Mouse (Mus musculus): ENCODE results near the gene Rin2. TPM values are rescaled to one million over a fixed set of nuclear protein-coding genes. Genes with fewer than 3 reads are reported as not detected.
A peak's percentile ranks its signal among the peaks of the same experiment; 100 is the strongest.

The Rin2 gene
- polyA plus RNA-seq, 1 experiment from 2014 or later = 16.0 TPM

GRCm38 (mm10) chr2:145874879-145875482, 200.0 kb downstream of the Rin2 start:
- Histone ChIP-seq H3K27me3 (ENCODE audit: insufficient read depth, poor library complexity, severe bottlenecking) (no peaks in the 10 kb centered on the region), H3K4me1 (replicated peaks) (no peaks in the 10 kb centered on the region), H3K36me3 (peaks cover 11% of the 10 kb centered on the region), H3K27ac (no peak overlapping the region), H3K9me3 (no peaks in the 10 kb centered on the region), H3K4me3 (no peak overlapping the region)
- WGBS = 76% methylated on average over 3 of the region's 3 CpGs
- no peak for DNase-seq (ENCODE audit: low spot score)

- H3K36me3 ChIP-seq = peaks cover 19% of the 10 kb centered on the region
- no peak overlapping the region for H3K4me3 ChIP-seq
- H3K27me3 ChIP-seq (ENCODE audit: insufficient read depth, poor library complexity, severe bottlenecking) = no peaks in the 10 kb centered on the region
- WGBS = 92% methylated on average over 3 of the region's 3 CpGs
- H3K27ac ChIP-seq = no peak overlapping the region
- no peak for DNase-seq (ENCODE audit: low spot score)
- 0 out of 2 replicates have a peak, but pooled peaks cover 7% of the 10 kb centered on the region for H3K4me1 ChIP-seq (replicated peaks)
- 0 out of 2 replicates have a peak, but pooled peaks cover 7% of the 10 kb centered on the region for H3K9me3 ChIP-seq
These were observed 202.2 kb downstream of the Rin2 start for GRCm38 (mm10) chr2:145877191-145877590.

- Histone ChIP-seq H3K9me3 (0 out of 2 replicates have a peak, but pooled peaks cover 7% of the 10 kb centered on the region), H3K27ac (0 out of 2 replicates have a peak overlapping the region, but pooled peaks have one; percentile 12), H3K4me3 (no peak overlapping the region), H3K4me1 (replicated peaks) (peaks cover 26% of the 10 kb centered on the region), H3K27me3 (ENCODE audit: insufficient read depth, poor library complexity, severe bottlenecking) (no peaks in the 10 kb centered on the region), H3K36me3 (peaks cover 24% of the 10 kb centered on the region)
- peak; percentile 34 for DNase-seq (ENCODE audit: low spot score)
- WGBS = 65% methylated on average over 11 of the region's 11 CpGs
These were observed 206.1 kb downstream of the Rin2 start for GRCm38 (mm10) chr2:145880887-145881747.

GRCm38 (mm10) chr2:145881932-145882331, 206.9 kb downstream of the Rin2 start:
- 0 out of 2 replicates have a peak, but pooled peaks cover 7% of the 10 kb centered on the region for H3K9me3 ChIP-seq
- H3K36me3 ChIP-seq = peaks cover 24% of the 10 kb centered on the region
- H3K27ac ChIP-seq = peak overlapping the region; percentile 23; the same call in 1 of the 2 replicates
- H3K4me3 ChIP-seq = no peak overlapping the region
- no peaks in the 10 kb centered on the region for H3K27me3 ChIP-seq (ENCODE audit: insufficient read depth, poor library complexity, severe bottlenecking)
- WGBS = 85% methylated on average over 5 of the region's 5 CpGs
- peaks cover 26% of the 10 kb centered on the region for H3K4me1 ChIP-seq (replicated peaks)
- no peak for DNase-seq (ENCODE audit: low spot score)

- whole genome bisulfite sequencing = 29% methylated on average over 2 of the region's 2 CpGs
- Histone ChIP-seq H3K27me3 (ENCODE audit: insufficient read depth, poor library complexity, severe bottlenecking) (no peaks in the 10 kb centered on the region), H3K36me3 (peaks cover 24% of the 10 kb centered on the region), H3K4me3 (no peak overlapping the region), H3K27ac (no peak overlapping the region), H3K4me1 (replicated peaks) (peaks cover 26% of the 10 kb centered on the region), H3K9me3 (0 out of 2 replicates have a peak, but pooled peaks cover 7% of the 10 kb centered on the region)
- DNase-seq (ENCODE audit: low spot score) = no peak
These were observed 207.4 kb downstream of the Rin2 start for GRCm38 (mm10) chr2:145882398-145882797.

- H3K27ac ChIP-seq = peak overlapping the region; percentile 85
These were observed 209.3 kb downstream of the Rin2 start for GRCm38 (mm10) chr2:145884036-145884912.

GRCm38 (mm10) chr2:145884913-145885785, 210.1 kb downstream of the Rin2 start:
- no peak for DNase-seq (ENCODE audit: low spot score)
- Histone ChIP-seq H3K9me3 (0 out of 2 replicates have a peak, but pooled peaks cover 5% of the 10 kb centered on the region), H3K4me1 (replicated peaks) (peaks cover 33% of the 10 kb centered on the region), H3K4me3 (no peak overlapping the region), H3K27me3 (ENCODE audit: insufficient read depth, poor library complexity, severe bottlenecking) (no peaks in the 10 kb centered on the region), H3K27ac (peak overlapping the region; percentile 85), H3K36me3 (peaks cover 11% of the 10 kb centered on the region)
- WGBS = 72% methylated on average over 14 of the region's 14 CpGs

More at GRCm38 (mm10) chr2:145884036-145884912, 209.3 kb downstream of the Rin2 start:
- Histone ChIP-seq H3K4me3 (no peak overlapping the region), H3K9me3 (0 out of 2 replicates have a peak, but pooled peaks cover 7% of the 10 kb centered on the region), H3K4me1 (replicated peaks) (peaks cover 33% of the 10 kb centered on the region), H3K27me3 (ENCODE audit: insufficient read depth, poor library complexity, severe bottlenecking) (no peaks in the 10 kb centered on the region), H3K36me3 (peaks cover 17% of the 10 kb centered on the region)
- DNase-seq (ENCODE audit: low spot score) = peak; percentile 25
- 38% methylated on average over 17 of the region's 17 CpGs for WGBS

GRCm38 (mm10) chr2:145887937-145888765, 213.1 kb downstream of the Rin2 start:
- H3K36me3 ChIP-seq = peaks cover 5% of the 10 kb centered on the region; the same call in 1 of the 2 replicates
- peak overlapping the region; percentile 29; the same call in 1 of the 2 replicates for H3K27ac ChIP-seq
- DNase-seq (ENCODE audit: low spot score) = peak; percentile 31
- 69% methylated on average over 14 of the region's 14 CpGs for WGBS
- no peaks in the 10 kb centered on the region for H3K9me3 ChIP-seq
- no peak overlapping the region for H3K4me3 ChIP-seq
- H3K27me3 ChIP-seq (ENCODE audit: insufficient read depth, poor library complexity, severe bottlenecking) = no peaks in the 10 kb centered on the region
- H3K4me1 ChIP-seq (replicated peaks) = peaks cover 25% of the 10 kb centered on the region

- no peak for DNase-seq (ENCODE audit: low spot score)
- Histone ChIP-seq H3K36me3 (peaks cover 5% of the 10 kb centered on the region; the same call in 1 of the 2 replicates), H3K4me1 (replicated peaks) (peaks cover 18% of the 10 kb centered on the region), H3K9me3 (no peaks in the 10 kb centered on the region), H3K27me3 (ENCODE audit: insufficient read depth, poor library complexity, severe bottlenecking) (no peaks in the 10 kb centered on the region), H3K27ac (no peak overlapping the region; the same call in 1 of the 2 replicates), H3K4me3 (no peak overlapping the region)
- WGBS = 70% methylated on average over 6 of the region's 6 CpGs
These were observed 213.9 kb downstream of the Rin2 start for GRCm38 (mm10) chr2:145888766-145889480.

- no peaks in the 10 kb centered on the region for H3K9me3 ChIP-seq
- no peak for DNase-seq (ENCODE audit: low spot score)
- H3K4me1 ChIP-seq (replicated peaks) = peaks cover 7% of the 10 kb centered on the region
- H3K4me3 ChIP-seq = no peak overlapping the region
- no peak overlapping the region for H3K27ac ChIP-seq
- H3K27me3 ChIP-seq (ENCODE audit: insufficient read depth, poor library complexity, severe bottlenecking) = no peaks in the 10 kb centered on the region
- H3K36me3 ChIP-seq = peaks cover 4% of the 10 kb centered on the region; the same call in 1 of the 2 replicates
- WGBS = 90% methylated on average over 2 of the region's 2 CpGs
These were observed 215.6 kb downstream of the Rin2 start for GRCm38 (mm10) chr2:145890571-145890970.
